Mouse (Mus musculus): ENCODE results near the gene Klk9. TPM values are rescaled to one million over a fixed set of nuclear protein-coding genes. Genes with fewer than 3 reads are reported as not detected.

Gene Klk9
- polyA plus RNA-seq, 1 experiment, result not detected

- no peaks in the 10 kb centered on the region for H3K4me1 ChIP-seq (ENCODE audit: control insufficient read depth, insufficient read depth, low read length)
- no peak overlapping the region for H3K4me3 ChIP-seq (ENCODE audit: insufficient read depth, low read depth, low read length)
- no peak for TF ChIP-seq CTCF (IDR thresholded peaks at IDR 0.05; ENCODE audit: insufficient read depth, low read depth, low read length)
- H3K27ac ChIP-seq (ENCODE audit: insufficient read depth, low read depth, low read length), result no peak overlapping the region
- WGBS, result 91% methylated on average over 7 of the region's 7 CpGs
Observed at GRCm38 (mm10) chr7:43815211-43815610, 23.5 kb downstream of the Klk9 start.

DNA sequence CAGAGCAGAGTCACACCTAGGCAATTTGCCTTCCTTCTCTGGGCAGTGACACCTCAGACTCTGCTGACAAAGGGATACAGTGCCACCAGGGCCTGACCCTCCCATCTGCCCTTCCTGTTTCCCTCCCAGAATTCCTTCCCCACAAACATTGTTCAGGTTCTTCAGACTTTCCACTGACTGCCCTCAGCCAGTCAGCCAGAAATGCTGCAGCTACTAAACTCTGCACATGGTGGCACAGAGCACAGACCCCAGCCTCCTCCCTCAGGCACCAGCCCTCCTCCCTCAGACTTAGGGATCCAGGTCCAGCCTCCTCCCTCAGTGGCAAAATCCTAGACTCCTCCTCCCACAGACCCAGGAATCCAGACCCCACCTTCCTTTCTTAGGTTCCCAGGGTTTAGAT lies 25.1 kb downstream of the Klk9 start:
- no peak overlapping the region for H3K4me3 ChIP-seq (ENCODE audit: insufficient read depth, low read depth, low read length)
- H3K4me1 ChIP-seq (ENCODE audit: control insufficient read depth, insufficient read depth, low read length), result no peaks in the 10 kb centered on the region
- no peak overlapping the region for H3K27ac ChIP-seq (ENCODE audit: insufficient read depth, low read depth, low read length)
- no peak for TF ChIP-seq POLR2A (IDR thresholded peaks at IDR 0.05; ENCODE audit: insufficient read depth, low read depth, low read length)
- TF ChIP-seq CTCF (IDR thresholded peaks at IDR 0.05; ENCODE audit: insufficient read depth, low read depth, low read length), result no peak

- 92% methylated on average over 7 of the region's 7 CpGs for WGBS
- no peak overlapping the region for H3K27ac ChIP-seq (ENCODE audit: insufficient read depth, low read depth, low read length)
- H3K4me1 ChIP-seq (ENCODE audit: control insufficient read depth, insufficient read depth, low read length), result no peaks in the 10 kb centered on the region
- H3K4me3 ChIP-seq (ENCODE audit: insufficient read depth, low read depth, low read length), result no peak overlapping the region
- no peak for TF ChIP-seq CTCF (IDR thresholded peaks at IDR 0.05; ENCODE audit: insufficient read depth, low read depth, low read length)
Observed at GRCm38 (mm10) chr7:43821581-43821980, 29.9 kb downstream of the Klk9 start.

DNA sequence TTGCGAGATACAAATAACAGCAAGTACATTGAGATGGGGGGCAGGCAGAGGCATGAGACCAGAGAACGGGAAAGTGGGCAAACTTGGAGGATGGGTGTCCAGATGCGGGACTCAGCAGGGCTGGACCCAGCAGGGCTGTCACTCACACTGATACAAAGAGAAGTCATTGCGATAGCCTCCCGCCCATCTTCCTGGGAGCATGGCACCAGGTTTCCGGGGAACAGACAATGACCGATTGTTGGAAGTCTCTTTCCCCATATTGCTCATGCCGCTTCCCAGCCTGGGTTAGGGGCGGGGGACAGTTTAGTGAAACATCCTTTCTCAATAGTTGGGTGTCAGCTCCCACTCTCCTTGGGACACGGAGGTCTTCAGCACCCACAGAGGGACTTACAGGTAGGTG lies 32.5 kb downstream of the Klk9 start, which contains the start of gene Klk6:
TSS of gene Klk6 (plus strand) at position 301 of the 400 bp plus-strand sequence.
- no peak for TF ChIP-seq POLR2A (IDR thresholded peaks at IDR 0.05; ENCODE audit: insufficient read depth, low read depth, low read length)
- no peak for TF ChIP-seq CTCF (IDR thresholded peaks at IDR 0.05; ENCODE audit: insufficient read depth, low read depth, low read length)
- WGBS, result 79% methylated on average over 10 of the region's 10 CpGs
- Histone ChIP-seq H3K27ac (ENCODE audit: insufficient read depth, low read depth, low read length) (no peak within 1 kb of the TSS), H3K4me1 (ENCODE audit: control insufficient read depth, insufficient read depth, low read length) (no peaks in the 10 kb centered on the region), H3K4me3 (ENCODE audit: insufficient read depth, low read depth, low read length) (no peak within 1 kb of the TSS)

GRCm38 (mm10) chr7:43826056-43826455 lies 34.4 kb downstream of the Klk9 start:
- TF ChIP-seq CTCF (IDR thresholded peaks at IDR 0.05; ENCODE audit: insufficient read depth, low read depth, low read length) (no peak), POLR2A (IDR thresholded peaks at IDR 0.05; ENCODE audit: insufficient read depth, low read depth, low read length) (no peak)
- 84% methylated on average over 5 of the region's 5 CpGs for WGBS
- no peak overlapping the region for H3K4me3 ChIP-seq (ENCODE audit: insufficient read depth, low read depth, low read length)

GRCm38 (mm10) chr7:43827706-43828105 lies 36.0 kb downstream of the Klk9 start:
- TF ChIP-seq POLR2A (IDR thresholded peaks at IDR 0.05; ENCODE audit: insufficient read depth, low read depth, low read length) (no peak), CTCF (IDR thresholded peaks at IDR 0.05; ENCODE audit: insufficient read depth, low read depth, low read length) (no peak)
- Histone ChIP-seq H3K4me3 (ENCODE audit: insufficient read depth, low read depth, low read length) (no peak overlapping the region), H3K27ac (ENCODE audit: insufficient read depth, low read depth, low read length) (no peak overlapping the region), H3K4me1 (ENCODE audit: control insufficient read depth, insufficient read depth, low read length) (no peaks in the 10 kb centered on the region)
- WGBS, result 84% methylated on average over 4 of the region's 4 CpGs

More at GRCm38 (mm10) chr7:43826056-43826455, 34.4 kb downstream of the Klk9 start:
- H3K27ac ChIP-seq (ENCODE audit: insufficient read depth, low read depth, low read length), result no peak overlapping the region
- H3K4me1 ChIP-seq (ENCODE audit: control insufficient read depth, insufficient read depth, low read length), result no peaks in the 10 kb centered on the region

DNA sequence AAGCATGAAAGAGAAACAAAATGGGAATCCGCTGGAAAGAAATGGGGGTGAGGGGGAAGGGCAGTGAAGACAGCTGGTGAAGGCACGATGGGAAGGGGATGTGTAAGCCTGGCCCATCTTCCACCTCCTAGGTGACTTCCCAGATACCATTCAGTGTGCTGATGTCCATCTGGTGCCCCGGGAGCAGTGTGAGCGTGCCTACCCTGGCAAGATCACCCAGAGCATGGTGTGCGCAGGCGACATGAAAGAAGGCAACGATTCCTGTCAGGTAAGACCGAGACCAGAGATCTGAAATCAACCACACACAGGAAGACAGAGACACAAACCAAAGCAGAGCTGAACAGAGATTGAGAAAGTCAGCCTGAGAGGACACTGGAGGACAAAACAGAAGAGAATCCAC lies 37.3 kb downstream of the Klk9 start:
- WGBS, result 89% methylated on average over 8 of the region's 8 CpGs
- no peak for TF ChIP-seq POLR2A (IDR thresholded peaks at IDR 0.05; ENCODE audit: insufficient read depth, low read depth, low read length)
- TF ChIP-seq CTCF (IDR thresholded peaks at IDR 0.05; ENCODE audit: insufficient read depth, low read depth, low read length), result no peak
- Histone ChIP-seq H3K4me3 (ENCODE audit: insufficient read depth, low read depth, low read length) (no peak overlapping the region), H3K4me1 (ENCODE audit: control insufficient read depth, insufficient read depth, low read length) (no peaks in the 10 kb centered on the region), H3K27ac (ENCODE audit: insufficient read depth, low read depth, low read length) (no peak overlapping the region)

GRCm38 (mm10) chr7:43841701-43842100 lies 50.0 kb downstream of the Klk9 start, which contains the start of gene Klk5:
TSS of gene Klk5 (plus strand) at chr7:43841971.
- Histone ChIP-seq H3K4me3 (ENCODE audit: insufficient read depth, low read depth, low read length) (no peak within 1 kb of the TSS), H3K27ac (ENCODE audit: insufficient read depth, low read depth, low read length) (no peak within 1 kb of the TSS), H3K4me1 (ENCODE audit: control insufficient read depth, insufficient read depth, low read length) (no peaks in the 10 kb centered on the region)
- WGBS, result 70% methylated on average over 3 of the region's 3 CpGs
- no peak for TF ChIP-seq CTCF (IDR thresholded peaks at IDR 0.05; ENCODE audit: insufficient read depth, low read depth, low read length)
- TF ChIP-seq POLR2A (IDR thresholded peaks at IDR 0.05; ENCODE audit: insufficient read depth, low read depth, low read length), result no peak

DNA sequence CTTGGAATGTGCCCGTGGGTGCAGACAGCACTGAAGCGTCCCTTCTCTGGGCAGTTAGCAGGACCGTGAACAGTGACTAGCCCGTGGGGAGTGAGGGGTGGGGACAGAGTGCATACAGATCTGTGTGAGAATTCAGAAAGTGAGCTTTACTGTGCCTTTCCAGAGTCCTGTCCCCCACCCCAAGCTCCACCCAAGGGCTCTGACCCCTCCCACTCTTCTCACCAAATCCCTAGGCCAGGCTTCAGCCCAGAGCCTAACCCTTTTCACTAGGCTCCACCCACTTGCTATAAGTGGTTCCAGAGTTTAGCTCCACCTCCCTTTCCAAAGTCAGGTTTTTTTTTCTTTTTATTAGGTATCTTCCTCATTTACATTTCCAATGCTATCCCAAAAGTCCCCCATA lies 52.1 kb downstream of the Klk9 start:
- H3K27ac ChIP-seq (ENCODE audit: insufficient read depth, low read depth, low read length), result no peak overlapping the region
- H3K4me1 ChIP-seq (ENCODE audit: control insufficient read depth, insufficient read depth, low read length), result no peaks in the 10 kb centered on the region
- TF ChIP-seq CTCF (IDR thresholded peaks at IDR 0.05; ENCODE audit: insufficient read depth, low read depth, low read length) (no peak), POLR2A (IDR thresholded peaks at IDR 0.05; ENCODE audit: insufficient read depth, low read depth, low read length) (no peak)
- WGBS, result 86% methylated on average over 4 of the region's 4 CpGs
- H3K4me3 ChIP-seq (ENCODE audit: insufficient read depth, low read depth, low read length), result no peak overlapping the region

Other genes with a start within 250 kb of the Klk9 start
- gene Cd33, start 247.5 kb upstream of the Klk9 start, polyA plus RNA-seq (2012; ENCODE audit: insufficient read depth, insufficient read length, low replicate concordance, missing spikeins), result not detected in 2 replicates
- gene Zfp658, start 229.6 kb upstream of the Klk9 start, polyA plus RNA-seq (2012; ENCODE audit: insufficient read depth, insufficient read length, low replicate concordance, missing spikeins), result not detected in 2 replicates
- gene Zfp719, start 212.3 kb upstream of the Klk9 start, polyA plus RNA-seq (2012; ENCODE audit: insufficient read depth, insufficient read length, low replicate concordance, missing spikeins), result not detected in 2 replicates
- not detected in 2 replicates for gene Zfp819, start 184.7 kb upstream of the Klk9 start, polyA plus RNA-seq (2012; ENCODE audit: insufficient read depth, insufficient read length, low replicate concordance, missing spikeins)
- gene Ceacam18, start 157.2 kb upstream of the Klk9 start, polyA plus RNA-seq (2012; ENCODE audit: insufficient read depth, insufficient read length, low replicate concordance, missing spikeins), result not detected in 2 replicates
- gene Siglece, start 131.7 kb upstream of the Klk9 start, polyA plus RNA-seq (2012; ENCODE audit: insufficient read depth, insufficient read length, low replicate concordance, missing spikeins), result not detected in 2 replicates
- gene Ctu1, start 119.9 kb upstream of the Klk9 start, polyA plus RNA-seq (2012; ENCODE audit: insufficient read depth, insufficient read length, low replicate concordance, missing spikeins), result not detected in 2 replicates
- not detected in 2 replicates for gene Klk14, start 101.5 kb upstream of the Klk9 start, polyA plus RNA-seq (2012; ENCODE audit: insufficient read depth, insufficient read length, low replicate concordance, missing spikeins)
- gene Klk13, start 79.3 kb upstream of the Klk9 start, polyA plus RNA-seq (2012; ENCODE audit: insufficient read depth, insufficient read length, low replicate concordance, missing spikeins), result not detected in 2 replicates
- not detected in 2 replicates for gene Klk12, start 23.0 kb upstream of the Klk9 start, polyA plus RNA-seq (2012; ENCODE audit: insufficient read depth, insufficient read length, low replicate concordance, missing spikeins)
- gene Klk11, start 17.3 kb upstream of the Klk9 start, polyA plus RNA-seq (2012; ENCODE audit: insufficient read depth, insufficient read length, low replicate concordance, missing spikeins), result not detected in 2 replicates
- gene Klk10, start 10.9 kb upstream of the Klk9 start, polyA plus RNA-seq (2012; ENCODE audit: insufficient read depth, insufficient read length, low replicate concordance, missing spikeins), result not detected in 2 replicates
- gene Klk8, start 5.7 kb downstream of the Klk9 start, polyA plus RNA-seq (2012; ENCODE audit: insufficient read depth, insufficient read length, low replicate concordance, missing spikeins), result not detected in 2 replicates
- gene Klk7, start 19.4 kb downstream of the Klk9 start, polyA plus RNA-seq (2012; ENCODE audit: insufficient read depth, insufficient read length, low replicate concordance, missing spikeins), result not detected in 2 replicates
- not detected in 2 replicates for gene Klk6, start 32.6 kb downstream of the Klk9 start, polyA plus RNA-seq (2012; ENCODE audit: insufficient read depth, insufficient read length, low replicate concordance, missing spikeins)
- not detected in 2 replicates for gene Klk5, start 50.1 kb downstream of the Klk9 start, polyA plus RNA-seq (2012; ENCODE audit: insufficient read depth, insufficient read length, low replicate concordance, missing spikeins)
- gene Klk4, start 89.3 kb downstream of the Klk9 start, polyA plus RNA-seq (2012; ENCODE audit: insufficient read depth, insufficient read length, low replicate concordance, missing spikeins), result not detected in 2 replicates
- gene Klk15, start 141.8 kb downstream of the Klk9 start, polyA plus RNA-seq (2012; ENCODE audit: insufficient read depth, insufficient read length, low replicate concordance, missing spikeins), result not detected in 2 replicates
- not detected in 2 replicates for gene Klk1b8, start 158.8 kb downstream of the Klk9 start, polyA plus RNA-seq (2012; ENCODE audit: insufficient read depth, insufficient read length, low replicate concordance, missing spikeins)
- gene Klk1b1, start 174.9 kb downstream of the Klk9 start, polyA plus RNA-seq (2012; ENCODE audit: insufficient read depth, insufficient read length, low replicate concordance, missing spikeins), result not detected in 2 replicates
- not detected in 2 replicates for gene Klk1b9, start 184.2 kb downstream of the Klk9 start, polyA plus RNA-seq (2012; ENCODE audit: insufficient read depth, insufficient read length, low replicate concordance, missing spikeins)
- gene Klk1b11, start 204.0 kb downstream of the Klk9 start, polyA plus RNA-seq (2012; ENCODE audit: insufficient read depth, insufficient read length, low replicate concordance, missing spikeins), result not detected in 2 replicates
- gene Klk1b26, start 220.3 kb downstream of the Klk9 start, polyA plus RNA-seq (2012; ENCODE audit: insufficient read depth, insufficient read length, low replicate concordance, missing spikeins), result not detected in 2 replicates

All from olfactory bulb, adult 2 months (tissue).